Mouse (Mus musculus) cerebellum, adult 18-20 months (tissue): ENCODE measurements around the gene Bche.

Experiments used
- DNase-seq, 2 experiments: peaks; one replicate each; pipeline ENCODE4 v3.0.0; 2021

Gene Bche

DNA sequence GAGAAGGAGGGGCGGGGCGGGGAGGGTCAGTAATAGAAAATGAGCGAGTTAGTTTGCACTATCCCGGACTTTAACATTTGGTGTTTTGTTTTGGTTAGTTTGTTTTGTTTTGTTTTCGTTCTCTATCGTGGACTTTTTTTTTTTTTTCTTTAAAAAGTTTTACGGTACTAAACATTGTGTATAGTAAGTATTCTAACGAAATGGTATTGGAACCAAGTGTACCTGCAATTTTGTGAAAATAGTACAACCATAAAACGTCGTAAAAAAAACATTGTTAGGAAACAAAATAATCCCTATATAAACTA is at the start of gene Bche:
Bche (minus strand) TSS at position 6 of the 305 bp plus-strand sequence.
- DNase-seq: no peak

DNA sequence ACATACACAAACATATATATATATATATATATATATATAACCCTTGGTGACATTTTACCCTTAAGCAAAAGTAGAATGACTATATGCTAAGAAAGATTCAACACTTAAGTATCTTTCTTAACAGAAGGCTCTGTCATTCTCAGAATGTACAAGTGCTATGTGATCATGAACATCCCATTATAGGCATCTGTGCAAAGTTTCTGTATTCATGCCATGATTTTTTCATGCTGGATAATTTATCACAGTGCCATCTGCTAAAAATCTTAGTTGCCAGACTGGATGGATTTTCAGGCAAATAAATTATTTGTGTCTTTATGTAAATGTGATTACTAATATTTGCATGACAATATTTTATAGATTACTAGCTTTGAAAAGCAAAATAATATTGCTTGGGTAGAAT is 33.8 kb upstream of the Bche start:
- no peak for DNase-seq

DNA sequence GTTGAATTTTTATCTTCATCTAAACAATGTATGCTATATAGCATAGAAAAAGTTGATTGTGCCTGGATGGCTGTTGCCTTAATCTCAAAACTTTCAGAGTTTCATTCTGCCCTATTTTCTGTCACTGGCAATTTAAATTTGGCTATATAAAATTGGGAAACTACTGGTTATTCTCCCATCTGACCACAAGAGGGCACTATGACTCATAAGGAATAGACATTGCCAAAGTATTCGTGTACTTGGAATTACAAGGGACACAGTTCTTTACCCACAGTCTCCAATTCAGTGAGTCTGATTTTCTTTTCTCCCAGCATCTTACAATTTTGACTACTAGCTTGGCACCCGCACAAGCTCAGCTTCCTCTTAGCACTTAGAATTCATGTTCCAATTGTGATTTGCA is 23.5 kb upstream of the Bche start:
- DNase-seq: no peak

DNA sequence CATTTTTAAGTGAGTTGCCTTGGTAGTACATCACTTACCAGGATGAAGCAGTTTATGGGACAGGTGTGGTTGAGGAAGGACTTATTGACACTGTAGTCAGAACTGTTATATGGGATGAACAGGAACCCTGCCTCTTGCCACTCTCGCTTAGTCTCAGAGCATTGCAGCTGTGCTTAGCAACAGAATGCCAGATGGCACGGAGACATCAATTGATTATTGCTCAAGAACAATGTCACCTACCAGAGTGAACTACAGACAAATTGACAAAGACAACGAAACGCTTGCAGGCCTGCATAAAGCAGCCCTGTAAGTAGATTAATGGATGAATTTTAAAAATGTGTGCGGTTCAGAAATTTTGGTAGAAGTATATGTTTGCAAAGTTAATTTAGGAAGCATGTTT is 21.3 kb upstream of the Bche start:
- no peak for DNase-seq

DNA sequence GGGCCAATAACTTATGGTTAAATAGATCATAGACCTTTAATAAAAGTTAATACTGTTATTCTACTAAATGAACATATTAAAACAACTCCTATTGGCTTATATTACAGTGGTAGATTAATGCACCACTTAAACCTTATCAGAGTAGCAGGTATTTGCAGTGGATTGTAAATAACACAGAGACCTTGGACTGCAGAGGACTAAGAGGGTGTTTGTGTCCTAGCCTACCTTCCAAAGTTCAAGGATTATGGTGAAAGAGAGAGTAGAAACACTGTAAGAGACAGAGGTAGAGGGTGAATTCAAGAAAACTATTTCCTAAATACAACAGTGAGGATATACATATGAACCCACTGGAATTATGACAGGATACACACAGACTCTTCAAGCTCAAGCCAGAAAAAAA is 17.5 kb upstream of the Bche start:
- no peak for DNase-seq

DNA sequence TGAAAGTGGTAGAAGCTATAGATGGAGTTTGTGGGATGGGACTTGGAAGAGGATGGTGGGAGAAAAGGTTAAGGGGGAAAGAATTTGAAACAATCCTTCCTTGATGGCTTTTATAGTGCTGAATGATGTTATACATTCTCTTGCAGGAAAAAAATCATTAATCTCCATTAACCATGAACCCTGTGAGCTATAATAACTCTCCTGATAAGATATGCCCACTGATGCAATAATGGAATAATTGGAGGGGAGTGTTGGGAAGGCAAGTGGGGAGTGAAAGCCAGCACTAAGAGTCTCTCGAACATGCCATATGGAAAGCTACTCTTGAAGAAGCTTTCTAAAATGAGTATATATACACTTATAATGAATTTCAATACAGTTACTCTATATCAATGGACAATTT is 16.7 kb upstream of the Bche start:
- no peak for DNase-seq

DNA sequence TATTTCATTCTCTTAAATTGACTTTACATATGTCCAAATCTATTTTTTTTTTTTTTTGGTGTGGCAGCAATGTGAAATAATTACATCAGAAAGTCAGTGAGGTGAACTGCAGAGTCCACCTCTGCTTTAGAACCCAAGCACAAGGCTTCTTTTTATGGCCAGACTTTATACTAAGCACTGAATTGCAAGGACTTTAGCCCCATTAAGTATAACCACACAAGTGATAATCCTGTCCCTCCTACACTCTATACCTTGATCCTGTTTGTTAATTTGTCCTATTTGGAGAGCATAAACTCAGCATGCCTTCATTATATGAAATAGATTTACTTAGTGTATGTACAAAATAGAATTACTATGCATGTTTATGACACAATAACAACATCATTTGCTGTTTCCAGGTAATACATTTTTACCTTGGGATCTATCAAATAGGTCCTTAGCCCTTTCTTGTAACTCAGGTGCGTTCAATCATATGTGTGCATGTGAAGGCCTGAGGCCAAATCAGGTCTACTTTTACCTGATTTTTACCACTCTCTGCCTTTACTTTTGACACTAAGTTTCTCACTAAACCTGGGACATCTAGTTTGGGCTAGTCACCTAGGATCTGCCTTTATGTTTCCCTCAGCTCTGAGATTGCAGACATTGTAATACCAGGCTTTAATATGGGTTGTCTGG is 9.5 kb upstream of the Bche start:
- DNase-seq: no peak

DNA sequence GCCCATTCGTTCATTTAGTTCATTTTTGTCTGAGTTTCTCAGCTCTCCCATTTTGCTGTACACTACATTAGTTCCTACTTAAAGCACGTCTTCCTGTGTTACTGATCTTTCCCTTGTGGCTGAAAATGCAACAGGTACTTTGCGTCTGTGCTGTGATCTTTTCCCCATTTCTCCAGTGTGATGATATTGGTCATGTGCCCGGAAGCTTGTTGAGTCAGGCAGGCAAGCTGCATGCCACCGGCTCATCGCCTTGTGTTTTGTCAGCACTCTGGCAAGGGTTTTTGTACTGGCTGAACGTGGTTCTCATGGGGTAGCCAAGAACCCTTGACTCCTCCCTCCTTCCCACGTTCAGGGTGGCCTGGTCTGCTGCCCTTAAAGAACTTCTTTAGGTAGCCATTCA is 1.7 kb upstream of the Bche start:
- DNase-seq: no peak

DNA sequence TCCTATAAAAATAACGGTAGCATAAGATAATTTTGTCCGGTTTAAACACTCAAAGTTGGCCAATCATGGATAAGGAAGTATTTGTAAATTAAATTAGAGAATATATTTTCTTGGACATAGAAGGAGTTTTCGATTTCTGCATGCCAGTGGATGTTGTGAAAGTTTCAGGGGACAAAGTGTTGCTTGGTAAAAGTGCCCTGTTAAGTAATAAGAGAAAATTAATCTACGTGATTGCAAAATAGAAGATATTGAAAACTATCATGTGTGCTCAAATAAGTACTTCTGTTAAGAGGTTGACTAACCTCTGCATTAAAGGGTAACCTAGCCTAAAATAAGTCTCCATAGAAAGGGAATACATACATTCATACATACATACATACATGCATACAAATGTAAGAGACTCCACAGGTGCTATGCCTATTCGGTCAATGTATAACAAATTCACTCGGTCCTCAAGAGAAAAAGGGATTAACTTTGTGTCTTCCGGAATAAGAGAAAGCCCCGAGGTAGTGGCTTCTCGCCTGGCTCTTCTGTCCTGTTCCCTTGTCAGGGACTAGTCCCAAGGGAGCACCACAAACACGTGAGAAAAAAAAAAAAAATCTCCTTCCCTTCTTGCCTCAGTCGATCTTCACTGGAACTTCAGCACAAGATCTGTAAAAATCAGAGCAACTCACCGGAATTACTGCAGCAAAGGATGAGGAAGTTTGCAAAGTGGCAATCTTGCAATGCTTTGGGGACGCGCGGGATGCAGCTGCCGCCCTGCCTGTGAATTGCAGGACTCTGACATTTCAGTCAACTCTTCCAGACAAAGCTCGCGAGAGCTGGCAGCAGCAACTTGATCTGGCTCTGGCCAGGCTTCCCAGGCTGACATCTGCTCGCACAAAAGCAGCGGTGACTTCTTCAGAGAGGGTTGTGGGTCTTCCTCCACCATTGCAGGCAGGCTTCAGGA is 480 bp downstream of the Bche start:
- DNase-seq: peak in 1 of 2 experiments; percentile 5

DNA sequence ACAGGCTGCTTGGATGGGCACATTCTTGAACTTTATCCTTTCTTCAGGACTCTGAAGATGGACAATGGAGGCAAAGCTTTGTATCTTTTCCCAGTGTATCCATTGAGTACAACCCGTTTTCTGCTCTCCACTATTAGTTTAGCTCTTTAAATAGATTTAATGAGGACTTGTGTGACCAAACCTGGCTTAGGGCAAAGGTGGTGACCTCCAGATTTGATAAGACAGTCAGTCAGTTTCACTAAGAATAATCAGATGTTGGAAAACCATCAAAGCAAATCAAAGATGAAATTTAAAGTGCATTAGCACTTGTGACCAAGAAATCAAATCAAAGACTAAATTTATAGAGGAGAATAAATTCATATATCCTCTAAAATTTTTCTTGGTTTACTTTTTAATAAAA is 1.7 kb downstream of the Bche start:
- DNase-seq: no peak

DNA sequence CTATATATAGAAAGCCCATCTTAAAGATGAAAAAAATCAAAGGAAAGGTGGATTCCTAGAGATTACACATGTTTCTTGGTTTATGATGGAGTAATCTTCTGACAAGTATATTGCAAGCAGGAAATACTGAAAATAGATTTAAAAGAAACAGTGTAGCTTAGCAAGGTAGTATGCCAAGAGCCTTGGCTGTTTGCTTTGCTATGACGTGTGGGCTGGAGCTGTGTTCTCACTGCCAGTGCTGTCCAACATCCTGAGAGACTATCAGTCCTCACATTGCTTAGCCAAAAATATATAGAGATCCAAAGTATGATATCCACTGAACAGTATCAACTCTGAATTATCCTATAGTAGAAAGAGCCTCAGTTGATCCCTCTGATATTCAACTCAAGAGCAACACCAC is 9.3 kb downstream of the Bche start:
- DNase-seq: no peak

DNA sequence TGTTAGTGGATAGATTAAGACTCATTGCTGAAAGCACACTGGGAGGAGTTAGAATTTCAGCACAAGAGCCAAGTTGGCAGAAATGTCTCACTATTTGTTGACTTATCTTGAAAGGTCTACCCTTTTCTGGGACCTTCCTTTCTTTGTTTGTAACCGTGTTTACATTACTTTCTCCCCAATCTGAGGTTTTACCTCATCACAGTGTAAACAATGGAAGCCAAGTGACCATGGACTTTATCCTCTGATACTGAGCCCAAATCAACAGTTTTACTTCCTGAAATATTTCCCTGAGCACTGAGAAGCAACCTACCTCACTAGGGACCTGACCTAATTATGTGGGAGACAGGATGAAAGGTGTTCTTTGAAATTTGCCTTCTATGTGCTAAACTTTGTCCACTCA is 34.9 kb downstream of the Bche start:
- no peak for DNase-seq

DNA sequence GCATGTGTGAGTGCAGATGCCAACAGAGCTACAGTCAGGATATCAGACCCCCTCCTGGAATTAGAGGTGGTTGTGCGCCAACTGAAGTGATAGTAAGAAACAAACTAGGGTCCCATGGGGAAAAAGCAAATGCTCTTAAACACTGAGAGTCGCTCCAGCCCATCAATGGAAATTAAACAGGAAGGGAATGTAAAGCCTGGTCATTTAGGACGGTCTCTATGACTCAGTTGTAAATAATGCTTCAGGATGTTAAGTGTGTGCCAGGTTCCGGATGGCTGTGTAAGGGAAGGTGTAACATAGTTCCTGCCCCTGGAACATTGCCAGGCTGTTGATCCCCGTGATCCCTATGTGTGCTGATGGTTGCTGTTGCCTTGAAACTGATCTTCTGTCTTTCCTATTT is 40.0 kb downstream of the Bche start:
- no peak for DNase-seq

DNA sequence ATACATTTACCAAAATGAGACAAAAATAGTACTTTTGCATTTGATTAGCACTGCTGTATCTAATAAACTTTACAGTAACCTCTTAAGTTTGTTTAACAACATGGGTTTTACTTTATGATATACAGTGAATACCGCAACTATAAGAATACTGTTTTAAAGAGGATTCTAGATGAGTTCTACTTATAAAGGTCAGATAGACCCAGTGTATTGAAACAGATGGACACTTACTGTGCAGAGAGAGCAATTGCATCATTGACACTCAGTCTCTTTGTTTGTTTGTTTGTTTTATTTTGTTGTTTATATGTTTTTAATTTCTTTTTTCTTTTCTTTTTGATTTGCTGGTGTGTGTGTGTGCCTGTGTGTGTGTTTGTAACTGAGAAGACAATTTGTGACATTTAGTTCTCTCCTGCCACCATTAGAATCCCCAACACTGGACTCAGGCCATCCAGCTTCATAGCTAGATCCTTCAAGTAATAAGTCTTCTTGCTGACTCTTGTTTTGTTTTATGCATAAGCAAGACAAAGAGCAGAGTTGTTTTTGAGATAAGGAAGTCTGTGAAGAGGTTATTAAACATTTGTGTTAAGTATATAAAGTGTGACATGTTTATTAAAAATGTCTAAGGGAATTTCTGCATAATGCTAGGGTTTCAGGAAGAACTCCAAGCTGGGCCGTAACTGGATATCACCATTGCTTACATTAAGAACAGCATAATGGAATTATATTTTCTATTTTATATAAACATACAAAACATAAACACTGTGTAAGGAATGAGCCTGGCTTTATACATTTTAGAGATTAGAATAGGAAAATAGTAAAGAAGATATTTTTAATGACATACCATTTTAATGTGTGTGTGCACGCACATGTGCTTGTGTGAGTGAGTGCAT is 40.7 kb downstream of the Bche start:
- no peak for DNase-seq

DNA sequence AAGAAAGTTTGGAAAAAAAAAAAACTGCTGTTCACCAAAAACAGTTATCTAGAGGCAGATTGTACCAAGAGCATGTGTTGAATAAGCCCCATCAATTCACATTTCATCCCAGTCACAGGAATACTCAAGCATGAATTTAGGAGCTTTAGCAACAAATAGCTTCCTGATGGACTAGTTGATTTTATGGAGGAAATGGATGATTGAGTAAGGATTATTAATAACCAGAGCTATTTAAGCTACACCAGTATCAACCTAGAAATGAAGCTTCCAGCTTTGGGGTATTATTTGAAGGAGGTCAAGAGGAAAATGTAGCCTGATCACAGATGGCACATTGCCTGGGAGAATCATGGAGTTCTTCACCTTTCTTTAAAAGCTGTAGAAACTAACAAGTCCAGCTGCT is 57.9 kb downstream of the Bche start:
- DNase-seq: no peak

DNA sequence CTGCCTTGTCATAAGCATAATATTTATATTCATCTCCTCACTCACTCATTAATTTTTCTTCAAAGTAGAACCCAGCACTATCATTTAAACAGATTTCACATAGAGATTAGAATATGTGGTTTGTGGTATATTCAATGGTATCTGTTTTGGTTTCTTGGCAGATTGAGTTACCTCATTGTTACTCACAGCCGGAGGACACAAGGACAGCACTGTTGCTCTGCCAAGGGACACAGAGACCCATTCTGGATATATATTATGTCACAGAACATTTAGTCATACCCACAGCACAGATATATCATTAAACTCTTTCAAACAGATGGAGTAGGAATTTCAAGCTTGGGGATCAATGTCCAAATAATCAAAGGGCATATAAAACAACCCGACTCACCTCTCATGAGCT is 61.2 kb downstream of the Bche start:
- DNase-seq: no peak

DNA sequence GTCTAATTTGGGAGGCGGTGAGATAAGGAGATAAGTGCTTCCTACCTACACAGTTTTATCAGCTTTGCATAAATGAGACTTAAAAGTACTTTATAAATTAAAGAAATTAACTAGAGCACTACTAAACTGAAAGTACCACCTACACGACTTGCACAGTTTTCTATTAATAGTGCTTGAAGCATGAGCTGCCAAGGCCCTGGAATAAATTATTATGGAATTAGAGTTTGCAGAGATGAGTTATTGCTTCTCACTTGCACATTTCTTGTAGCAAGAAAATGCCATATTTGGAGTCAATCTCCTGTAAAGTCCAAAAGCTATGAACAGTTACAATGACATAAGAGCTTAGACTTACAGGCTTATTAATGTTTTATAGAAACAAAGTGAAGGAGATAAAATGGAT is 96.8 kb downstream of the Bche start:
- no peak for DNase-seq

DNA sequence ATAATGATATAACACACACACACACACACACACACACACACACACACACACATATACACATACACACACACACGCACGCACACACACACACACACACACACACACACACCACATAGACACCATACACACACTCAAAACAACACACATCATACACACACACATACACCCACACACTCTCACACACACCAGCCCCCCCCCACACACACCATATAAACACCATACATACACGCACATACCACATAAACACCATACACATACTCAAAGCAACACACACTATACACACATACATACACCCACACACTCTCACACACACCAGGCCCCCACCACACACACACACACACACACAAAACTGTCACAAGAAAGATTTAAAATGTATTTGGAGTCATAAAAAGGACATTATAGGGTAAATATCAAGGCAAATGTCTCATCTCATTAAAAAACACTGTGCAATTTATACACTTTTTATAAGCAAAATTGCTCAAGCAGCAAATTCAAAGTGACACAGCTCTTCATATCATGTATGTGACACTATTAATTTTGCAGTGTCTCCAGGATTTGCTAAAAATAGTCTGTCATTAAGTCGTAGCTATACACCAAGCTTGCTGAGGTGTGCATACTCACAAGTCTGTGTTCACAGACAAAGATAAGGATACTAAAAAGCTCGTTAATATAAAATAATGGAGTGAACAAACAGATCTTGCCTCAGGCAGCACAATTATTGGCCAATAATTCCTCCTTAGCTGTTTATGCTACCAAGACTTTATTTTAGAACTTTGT is 116.3 kb downstream of the Bche start:
- DNase-seq: no peak
